Mouse (Mus musculus) CH12.LX (cell line): ENCODE measurements around the gene Zbtb9.

Experiments
- CTCF ChIP-seq, 2 experiments: IDR thresholded peaks in 1 of 2; conservative IDR thresholded peaks in 1 of 2; 2 replicates each; pipeline ENCODE4 v1.5.1; 2011 to 2012; ENCODE audit warnings: low read depth in 2 of 2, low read length in 2 of 2, improper control_type of control experiment in 1 of 2, inconsistent platforms in 1 of 2, mild to moderate bottlenecking in 1 of 2, moderate library complexity in 1 of 2
- E2F4 ChIP-seq: IDR thresholded peaks from 2 replicates; pipeline ENCODE4 v1.6.1; 2011; ENCODE audit warnings: low read depth, low read length, improper control_type of control experiment; ENCODE audit not compliant: insufficient replicate concordance
- ETS1 ChIP-seq: conservative IDR thresholded peaks from 2 replicates; pipeline ENCODE4 v1.6.1; 2012; ENCODE audit warnings: low read depth, mild to moderate bottlenecking, inconsistent platforms, low read length, improper control_type of control experiment, moderate library complexity
- MYC ChIP-seq: IDR thresholded peaks from 2 replicates; pipeline ENCODE4 v1.6.1; 2011; ENCODE audit warnings: low read depth, mild to moderate bottlenecking, improper control_type of control experiment, low read length
- POLR2A ChIP-seq: IDR thresholded peaks from 2 replicates; pipeline ENCODE4 v1.6.1; 2011; ENCODE audit warnings: low read depth, mild to moderate bottlenecking, improper control_type of control experiment, low read length
- SMC3 ChIP-seq: IDR thresholded peaks from 2 replicates; pipeline ENCODE4 v1.6.1; 2011; ENCODE audit warnings: low read depth, low read length, improper control_type of control experiment
- ZMIZ1 ChIP-seq: IDR thresholded peaks from 2 replicates; pipeline ENCODE4 v1.6.1; 2012; ENCODE audit warnings: low read depth, mild to moderate bottlenecking, inconsistent platforms, low read length, improper control_type of control experiment

GRCm38 (mm10) chr17:26939973-26940300, 33.0 kb upstream of the Zbtb9 start:
- TF ChIP-seq E2F4 (no peak), POLR2A (no peak), SMC3 (no peak), MYC (no peak), CTCF (conservative IDR thresholded peaks at IDR 0.05 in 1 of 2, IDR thresholded peaks at IDR 0.05 in 1 of 2; ENCODE audit: low read depth in 2 of 2, low read length in 2 of 2) (no peak), ETS1 (no peak), ZMIZ1 (no peak)
